Mouse (Mus musculus) embryonic fibroblast, embryonic 13.5 days (primary cell): ENCODE results near the gene Npw.

Source experiments
- CTCF ChIP-seq: IDR thresholded peaks from 2 replicates; pipeline ENCODE4 v1.5.1; 2011; ENCODE audit warnings: mild to moderate bottlenecking, control low read depth, low read length, moderate library complexity, borderline replicate concordance; ENCODE audit not compliant: insufficient read depth
- POLR2A ChIP-seq: IDR thresholded peaks from 2 replicates; pipeline ENCODE4 v1.6.1; 2011; ENCODE audit warnings: low read depth, mild to moderate bottlenecking, control low read depth, low read length, moderate library complexity

- no peak for TF ChIP-seq POLR2A
- no peak for TF ChIP-seq CTCF
These were observed 18.1 kb downstream of the Npw start for GRCm38 (mm10) chr17:24640119-24640518.
